Mouse (Mus musculus) forebrain, embryonic 14.5 days (tissue): Measurements from ENCODE around the gene Aptx. TPM values are rescaled to one million over a fixed set of nuclear protein-coding genes. Genes with fewer than 3 reads are reported as not detected.

Experiments used
- ATAC-seq: fragments of 200-750 bp; cut with Nextera tagmentation; 2 replicates; pipeline ENCODE4 v1.8.0; 2017; ENCODE audit warnings: mild to moderate bottlenecking, moderate library complexity
- DNase-seq: peaks from one replicate; pipeline ENCODE4 v3.0.0-alpha.2; 2015; ENCODE audit warnings: low spot score
- H3K27ac ChIP-seq: fragments of 300-500 bp; sonication (generic); 2 replicates; pipeline ENCODE4 v1.5.1; 2014; ENCODE audit warnings: low read depth, mild to moderate bottlenecking, control low read depth, low read length, moderate library complexity
- H3K27me3 ChIP-seq: fragments of 300-500 bp; sonication (generic); replicated peaks from 2 replicates; pipeline ENCODE4 v1.6.1; 2014; ENCODE audit warnings: low read length, control low read depth, mixed read lengths; ENCODE audit not compliant: control insufficient read depth, insufficient read depth
- H3K36me3 ChIP-seq: fragments of 300-500 bp; sonication (generic); 2 replicates; pipeline ENCODE4 v1.6.1; 2014; ENCODE audit warnings: low read length, control low read depth; ENCODE audit not compliant: control insufficient read depth, insufficient read depth
- H3K4me1 ChIP-seq: fragments of 300-500 bp; sonication (generic); 2 replicates; pipeline ENCODE4 v1.6.1; 2014; ENCODE audit warnings: antibody characterized with exemption, low read length, control low read depth; ENCODE audit not compliant: control insufficient read depth, insufficient read depth
- H3K4me2 ChIP-seq: fragments of 300-500 bp; sonication (generic); 2 replicates; pipeline ENCODE4 v1.6.1; 2014; ENCODE audit warnings: mild to moderate bottlenecking, control low read depth, low read length
- H3K4me3 ChIP-seq: fragments of 300-500 bp; sonication (generic); 2 replicates; pipeline ENCODE4 v1.5.1; 2014; ENCODE audit warnings: low read depth, low read length, control low read depth
- H3K9ac ChIP-seq: fragments of 300-500 bp; sonication (generic); 2 replicates; pipeline ENCODE4 v1.6.1; 2014; ENCODE audit warnings: mild to moderate bottlenecking, low read length, control low read depth, moderate library complexity
- H3K9me3 ChIP-seq: fragments of 300-500 bp; sonication (generic); replicated peaks from 2 replicates; pipeline ENCODE4 v1.6.1; 2016; ENCODE audit warnings: low read length, control low read depth, mixed read lengths; ENCODE audit not compliant: control insufficient read depth
- WGBS: fragments of 180-500 bp; shearing (Covaris S2); extraction: QIAGEN DNeasy Blood & Tissue Kit; methylation state at CpG from one replicate; pipeline ENCODE4 v1.1.7; 2014; 5-methylcytosine and 5-hydroxymethylcytosine counted together
- microRNA counts: library from miRNA; unstranded; fragments of <30 nt; microRNA quantifications from one replicate; lab custom pipeline; 2016
- microRNA-seq: library from miRNA; unstranded; fragments of <30 nt; microRNA quantifications from one replicate; pipeline ENCODE4, GENCODE M21; 2016
- polyA plus RNA-seq: library from polyadenylated mRNA; unstranded; fragments of >200 nt; fragmentation: Nextera tagmentation; extraction: Ambion mirVana; gene quantifications from 2 replicates; pipeline ENCODE4 v1.2.1, GENCODE M21; 2014

The Aptx gene
- polyA plus RNA-seq, 1 experiment from 2014 or later: 59.1 TPM

DNA sequence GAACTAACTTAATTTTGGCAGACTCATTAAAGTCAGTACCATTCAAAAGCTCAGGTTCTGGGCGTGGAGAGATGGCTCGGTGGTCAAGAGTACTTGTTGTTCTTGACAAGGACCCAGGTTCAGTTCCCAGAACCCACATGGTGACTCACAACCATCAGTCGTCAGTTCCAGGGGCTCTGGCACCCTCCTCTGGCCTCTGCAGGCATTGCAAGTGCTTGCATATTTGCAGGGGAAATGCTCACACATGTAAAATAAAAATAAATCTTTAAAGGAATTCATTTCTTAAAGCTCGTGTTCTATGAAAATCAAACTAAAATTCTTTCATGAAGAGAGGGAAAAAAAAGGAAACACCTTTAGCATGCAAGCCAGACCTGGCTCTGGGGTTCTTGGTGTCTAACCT is 62.0 kb downstream of the Aptx start:
- WGBS: 87% methylated on average over 4 of the region's 4 CpGs

More for the DNA sequence above, 62.0 kb downstream of the Aptx start:
- Histone ChIP-seq H3K4me3 (no peak overlapping the region), H3K9ac (no peak overlapping the region), H3K9me3 (no peaks in the 10 kb centered on the region), H3K27ac (no peak overlapping the region), H3K27me3 (no peaks in the 10 kb centered on the region), H3K4me2 (no peak overlapping the region), H3K36me3 (no peaks in the 10 kb centered on the region), H3K4me1 (no peaks in the 10 kb centered on the region)
- ATAC-seq (no peak), DNase-seq (no peak)

MicroRNA genes within 50 kb of the gene (microRNA counts, 519-probe panel; counts per million panel counts)
- microRNA mmu-miR-207 (lab: Ali Mortazavi, UCI): not detected

Small RNA genes lying within 50 kb of the gene (microRNA-seq; reads per million reads assigned to microRNA genes)
- not detected for gene Mir207

Other genes with a start within 250 kb of the Aptx start
- 0.57 and 0.77 TPM in 2 replicates for gene Tmem215, start 231.0 kb downstream of the Aptx start, polyA plus RNA-seq
- gene Dnaja1, start 19.0 kb upstream of the Aptx start, polyA plus RNA-seq: 657 and 755 TPM in 2 replicates
- 169 and 177 TPM in 2 replicates for gene Smu1, start 54.7 kb upstream of the Aptx start, polyA plus RNA-seq
- 6.8 and 7.8 TPM in 2 replicates for gene B4galt1, start 150.8 kb upstream of the Aptx start, polyA plus RNA-seq
- gene Spink4, start 216.9 kb upstream of the Aptx start, polyA plus RNA-seq: not detected in 2 replicates
- 209 and 216 TPM in 2 replicates for gene Bag1, start 245.1 kb upstream of the Aptx start, polyA plus RNA-seq
- gene Chmp5, start 245.2 kb upstream of the Aptx start, polyA plus RNA-seq: 192 and 200 TPM in 2 replicates